Mouse (Mus musculus) fat pad, adult 2 months (tissue): ENCODE measurements at regions not wholly inside any gene's neighbourhood (a gene's known extent, or its start where the extent isn't known, plus 50 kb on each side); places are given as distances from the start of the nearest gene placed in this dataset.

Source experiments
- DNase-seq: peaks from one replicate; pipeline ENCODE4 v3.0.0-alpha.2; 2011; ENCODE audit warnings: low read depth, low spot score; ENCODE audit errors: extremely low read depth

- peak; percentile 63 for DNase-seq
These were observed 62.2 kb upstream of the Glycam1 start for GRCm38 (mm10) chr15:103627085-103627484.
